Mouse (Mus musculus): ENCODE results near the gene Mgea5.

GRCm38 (mm10) chr19:45812673-45813252 lies 29.1 kb upstream of the Mgea5 start:
- no peak for TF ChIP-seq POLR2A (IDR thresholded peaks at IDR 0.05; ENCODE audit: insufficient read depth, low read length)
- no peak for TF ChIP-seq CTCF (IDR thresholded peaks at IDR 0.05; ENCODE audit: low read depth, low read length)
- TF ChIP-seq EP300 (IDR thresholded peaks at IDR 0.05; ENCODE audit: insufficient read depth, low read depth, low read length): no peak
